Mouse (Mus musculus) lung, embryonic 15.5 days (tissue): ENCODE results near the gene Lipc. TPM values are rescaled to one million over a fixed set of nuclear protein-coding genes. Genes with fewer than 3 reads are reported as not detected.

Source experiments
- ATAC-seq: fragments of 200-750 bp; cut with Nextera tagmentation; 2 replicates; pipeline ENCODE4 v1.8.0; 2017; ENCODE audit warnings: moderate number of reproducible peaks, borderline replicate concordance; ENCODE audit not compliant: low FRiP score, low TSS enrichment; ENCODE audit errors: extremely low read depth
- H3K27ac ChIP-seq: fragments of 300-500 bp; sonication (generic); 2 replicates; pipeline ENCODE4 v1.5.1; 2015; ENCODE audit warnings: moderate library complexity, mild to moderate bottlenecking, inconsistent platforms
- H3K27me3 ChIP-seq: fragments of 300-500 bp; sonication (generic); 2 replicates; pipeline ENCODE4 v1.6.1; 2015; ENCODE audit warnings: inconsistent platforms
- H3K36me3 ChIP-seq: fragments of 300-500 bp; sonication (generic); 2 replicates; pipeline ENCODE4 v1.6.1; 2015; ENCODE audit warnings: inconsistent platforms
- H3K4me1 ChIP-seq: fragments of 300-500 bp; sonication (generic); 2 replicates; pipeline ENCODE4 v1.6.1; 2015; ENCODE audit warnings: inconsistent platforms
- H3K4me2 ChIP-seq: fragments of 300-500 bp; sonication (generic); 2 replicates; pipeline ENCODE4 v1.6.1; 2015; ENCODE audit warnings: inconsistent platforms, mild to moderate bottlenecking, moderate library complexity
- H3K4me3 ChIP-seq: fragments of 300-500 bp; sonication (generic); 2 replicates; pipeline ENCODE4 v1.5.1; 2015; ENCODE audit warnings: mild to moderate bottlenecking, inconsistent platforms
- H3K9ac ChIP-seq: fragments of 300-500 bp; sonication (generic); 2 replicates; pipeline ENCODE4 v1.6.1; 2015; ENCODE audit warnings: inconsistent platforms
- H3K9me3 ChIP-seq: fragments of 300-500 bp; sonication (generic); 2 replicates; pipeline ENCODE4 v1.6.1; 2016; ENCODE audit warnings: inconsistent platforms
- WGBS: fragments of 180-500 bp; shearing (Covaris S2); methylation state at CpG from one replicate; pipeline ENCODE4 v1.1.7; 2015; 5-methylcytosine and 5-hydroxymethylcytosine counted together
- polyA plus RNA-seq: library from polyadenylated mRNA; unstranded; fragments of >200 nt; fragmentation: Nextera tagmentation; extraction: Ambion mirVana; gene quantifications from 2 replicates; pipeline ENCODE4 v1.2.1, GENCODE M21; 2015

Lipc gene
- polyA plus RNA-seq, 1 experiment from 2014 or later, result 0.46 TPM

DNA sequence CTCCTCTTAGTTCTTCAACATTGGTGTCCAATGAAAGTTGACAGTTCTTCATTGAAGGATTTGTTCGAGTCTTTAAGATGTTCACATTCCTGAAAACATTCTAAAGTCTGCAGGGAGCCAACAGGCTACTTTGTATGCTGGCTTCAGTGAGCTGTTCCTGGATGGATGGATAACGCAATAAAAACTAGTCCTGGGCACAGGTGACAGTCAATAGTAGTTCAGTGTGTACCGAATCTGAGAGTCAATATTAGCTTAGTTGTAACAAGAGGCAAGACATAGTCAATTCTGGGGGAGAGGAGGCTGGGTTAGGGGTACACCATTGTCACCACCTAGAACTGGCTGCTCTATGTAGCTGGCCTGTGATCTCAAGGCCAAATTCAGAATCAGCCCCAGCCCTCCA is 17.2 kb upstream of the Lipc start:
- H3K4me1 ChIP-seq, result no peaks in the 10 kb centered on the region
- no peak overlapping the region for H3K27ac ChIP-seq
- no peaks in the 10 kb centered on the region for H3K27me3 ChIP-seq
- H3K9me3 ChIP-seq, result no peaks in the 10 kb centered on the region
- H3K36me3 ChIP-seq, result no peaks in the 10 kb centered on the region
- ATAC-seq, result no peak
- no peak overlapping the region for H3K4me3 ChIP-seq
- H3K9ac ChIP-seq, result no peak overlapping the region
- WGBS, result 56% methylated on average over 3 of the region's 3 CpGs
- H3K4me2 ChIP-seq, result no peak overlapping the region

DNA sequence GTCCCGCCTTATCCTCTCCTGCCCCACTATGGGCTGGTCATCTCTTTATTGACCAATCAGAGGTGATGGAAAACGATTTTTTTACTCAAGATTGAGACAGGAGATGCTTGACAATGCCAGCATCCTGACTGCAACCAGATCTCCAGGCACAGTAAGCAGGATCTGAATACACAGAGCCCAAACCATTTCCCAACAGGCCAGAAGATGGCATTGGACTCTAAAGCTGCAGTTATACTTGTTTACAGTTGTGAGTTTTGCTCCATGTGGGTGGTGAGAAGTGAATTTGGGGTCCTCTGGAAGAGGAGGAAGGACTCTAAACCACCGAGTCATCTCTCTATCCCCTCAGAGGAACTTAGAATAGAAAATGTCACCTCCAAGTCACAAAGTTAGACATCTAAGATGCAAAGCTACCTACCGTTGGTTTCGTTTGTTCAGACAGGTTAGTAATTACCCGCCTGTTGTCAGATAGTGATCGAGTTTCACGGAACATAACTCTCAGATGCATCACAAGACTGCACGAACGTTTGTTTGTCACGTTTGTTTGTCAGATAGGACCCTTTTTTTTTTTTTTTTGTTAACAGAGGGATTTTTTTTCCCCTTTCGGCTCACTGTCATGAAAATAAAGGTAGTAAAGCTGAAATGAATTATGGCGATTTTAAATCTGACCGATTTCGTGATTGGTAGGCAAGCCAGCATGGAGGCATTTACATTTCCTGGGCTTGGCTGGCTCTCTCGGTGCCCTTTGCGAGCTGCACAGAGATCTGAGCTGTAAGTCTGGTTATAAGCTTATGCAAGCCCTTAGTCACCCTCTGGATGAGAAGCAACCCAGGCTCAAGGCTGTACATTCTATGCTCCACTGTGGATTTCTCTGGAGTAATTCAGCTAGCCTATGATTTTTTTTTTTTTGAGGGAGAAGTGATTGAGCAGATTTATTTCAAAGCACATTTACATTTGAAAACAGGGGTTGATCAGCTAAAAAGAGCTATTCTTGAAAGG is 14.3 kb upstream of the Lipc start:
- Histone ChIP-seq H3K4me1 (no peaks in the 10 kb centered on the region), H3K36me3 (no peaks in the 10 kb centered on the region), H3K4me3 (no peak overlapping the region), H3K27ac (no peak overlapping the region), H3K9ac (no peak overlapping the region), H3K27me3 (no peaks in the 10 kb centered on the region), H3K4me2 (no peak overlapping the region), H3K9me3 (no peaks in the 10 kb centered on the region)
- no peak for ATAC-seq
- WGBS, result 67% methylated on average over 17 of the region's 17 CpGs

DNA sequence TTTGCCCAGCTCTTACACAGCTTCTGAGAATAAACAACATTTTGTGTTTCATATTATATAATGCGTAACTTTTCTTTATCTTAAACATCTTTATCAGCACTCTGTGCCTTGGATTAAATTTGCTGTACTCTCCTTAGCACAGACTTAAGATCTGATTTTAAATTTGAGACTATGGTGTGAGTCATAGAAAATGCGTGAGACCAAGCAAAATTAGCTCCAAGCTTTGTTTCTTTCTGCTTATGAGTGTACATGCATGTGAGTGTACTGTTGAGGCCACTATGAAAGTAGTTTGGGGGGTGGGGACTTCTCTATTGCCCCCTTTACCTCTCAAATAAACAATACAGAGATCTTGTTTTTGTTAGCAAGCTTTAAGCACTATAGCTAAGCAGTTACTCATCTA is 13.4 kb upstream of the Lipc start:
- no peaks in the 10 kb centered on the region for H3K27me3 ChIP-seq
- no peak overlapping the region for H3K4me2 ChIP-seq
- no peak overlapping the region for H3K4me3 ChIP-seq
- WGBS, result 74% methylated on average over 2 of the region's 2 CpGs
- no peaks in the 10 kb centered on the region for H3K9me3 ChIP-seq
- H3K9ac ChIP-seq, result no peak overlapping the region
- ATAC-seq, result no peak
- H3K27ac ChIP-seq, result no peak overlapping the region
- no peaks in the 10 kb centered on the region for H3K36me3 ChIP-seq
- H3K4me1 ChIP-seq, result no peaks in the 10 kb centered on the region

DNA sequence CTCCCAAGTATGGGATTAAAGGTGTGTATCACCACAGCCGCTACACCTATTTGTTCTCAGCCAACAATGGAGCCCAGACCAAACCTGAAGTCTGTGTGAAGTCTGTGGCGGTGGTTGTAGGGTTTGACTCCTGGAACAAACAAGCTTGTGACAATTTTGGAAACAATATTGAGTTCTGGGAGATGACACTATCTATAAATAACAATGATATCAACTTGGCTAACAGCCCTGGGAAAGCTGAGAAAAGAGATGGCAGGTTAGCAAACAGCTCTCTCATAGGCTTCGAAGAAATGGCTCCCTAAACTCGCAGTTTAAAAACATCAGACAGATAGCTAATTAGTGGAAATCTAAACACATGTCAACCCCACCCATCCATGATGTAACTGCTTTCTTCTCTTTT is 13.0 kb upstream of the Lipc start:
- H3K9ac ChIP-seq, result no peak overlapping the region
- no peak overlapping the region for H3K4me3 ChIP-seq
- WGBS, result 59% methylated on average over 4 of the region's 4 CpGs
- H3K9me3 ChIP-seq, result no peaks in the 10 kb centered on the region
- H3K4me2 ChIP-seq, result no peak overlapping the region
- H3K27me3 ChIP-seq, result no peaks in the 10 kb centered on the region
- no peak for ATAC-seq
- no peak overlapping the region for H3K27ac ChIP-seq
- H3K4me1 ChIP-seq, result no peaks in the 10 kb centered on the region
- H3K36me3 ChIP-seq, result no peaks in the 10 kb centered on the region

DNA sequence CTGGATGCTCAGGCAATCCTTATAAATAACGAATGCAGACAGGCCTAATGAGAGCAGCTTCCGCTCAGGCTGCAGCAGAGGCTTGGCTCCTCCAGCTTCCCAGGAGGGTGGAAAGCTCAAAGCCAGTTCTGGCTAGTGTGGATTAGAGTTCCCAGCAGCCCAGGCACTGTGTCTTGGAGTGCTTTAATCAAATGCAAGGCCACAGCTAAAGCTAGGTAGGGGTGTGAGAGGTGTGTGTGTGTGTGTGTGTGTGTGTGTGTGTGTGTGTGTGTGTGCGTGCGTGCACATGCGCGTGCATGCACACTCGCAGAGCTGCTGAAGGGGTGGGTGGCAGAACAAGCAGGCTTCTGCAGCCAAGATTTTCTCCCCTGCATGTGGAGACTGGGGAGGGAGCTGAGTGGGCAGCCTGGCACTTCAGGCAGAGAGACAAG is 11.4 kb upstream of the Lipc start:
- ATAC-seq, result no peak
- Histone ChIP-seq H3K4me3 (no peak overlapping the region), H3K27ac (no peak overlapping the region), H3K36me3 (no peaks in the 10 kb centered on the region), H3K27me3 (no peaks in the 10 kb centered on the region), H3K9me3 (no peaks in the 10 kb centered on the region), H3K4me2 (no peak overlapping the region), H3K9ac (no peak overlapping the region), H3K4me1 (no peaks in the 10 kb centered on the region)
- WGBS, result 71% methylated on average over 7 of the region's 7 CpGs

DNA sequence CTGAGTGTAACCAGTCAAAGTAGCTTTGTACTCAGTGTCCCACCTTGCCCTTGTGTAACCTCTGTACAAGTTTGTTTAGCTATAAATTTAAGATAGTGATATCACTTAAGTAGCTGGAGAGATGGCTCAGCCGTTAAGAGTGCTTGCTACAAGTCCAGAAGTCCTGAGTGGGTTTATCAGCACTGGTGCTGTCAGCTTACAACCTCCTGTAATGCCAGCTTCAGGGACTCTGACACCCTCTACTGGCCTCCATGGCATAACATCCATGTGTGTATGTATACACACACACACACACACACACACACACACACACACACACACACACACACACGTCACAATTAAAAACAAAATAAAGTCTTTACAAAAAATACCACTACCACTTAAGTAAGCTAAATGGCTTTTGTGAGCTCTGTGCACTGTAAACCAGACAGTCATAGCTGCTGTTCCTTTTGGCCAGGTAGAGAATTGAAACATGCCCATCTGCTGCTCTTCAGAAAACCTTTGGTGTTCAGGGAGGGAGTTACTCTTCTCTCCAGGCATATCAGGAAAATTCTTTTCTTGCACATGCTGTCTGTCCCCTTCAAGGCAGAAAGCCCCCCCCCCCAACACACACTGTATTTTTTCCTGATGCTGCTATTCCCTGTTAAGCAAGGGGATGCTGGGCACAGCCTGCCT is 10.9 kb upstream of the Lipc start:
- 65% methylated on average over 2 of the region's 2 CpGs for WGBS
- H3K27me3 ChIP-seq, result no peaks in the 10 kb centered on the region
- no peak overlapping the region for H3K4me2 ChIP-seq
- H3K9ac ChIP-seq, result no peak overlapping the region
- no peak for ATAC-seq
- H3K9me3 ChIP-seq, result no peaks in the 10 kb centered on the region
- no peaks in the 10 kb centered on the region for H3K4me1 ChIP-seq
- H3K4me3 ChIP-seq, result no peak overlapping the region
- H3K36me3 ChIP-seq, result no peaks in the 10 kb centered on the region
- H3K27ac ChIP-seq, result no peak overlapping the region

DNA sequence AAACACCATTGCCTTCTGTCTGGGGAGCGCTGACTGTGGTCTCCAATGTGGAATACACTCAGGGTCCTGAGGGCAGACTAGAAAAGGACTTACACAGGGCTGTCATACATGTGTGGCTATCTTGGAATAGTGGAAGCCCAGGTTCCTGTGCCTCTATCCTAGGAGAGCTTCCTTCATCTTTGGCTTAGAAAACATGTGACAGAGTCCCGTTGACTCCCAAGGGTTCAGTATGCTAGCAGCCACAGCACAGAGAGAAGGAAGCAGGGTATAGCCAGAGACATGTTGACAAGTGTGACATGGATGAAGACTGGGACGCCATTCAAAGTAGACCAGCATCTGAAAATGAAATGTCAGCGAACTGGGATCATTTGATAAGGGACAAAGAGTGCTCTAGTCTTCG is 8.3 kb upstream of the Lipc start:
- no peak overlapping the region for H3K9ac ChIP-seq
- H3K4me1 ChIP-seq, result no peaks in the 10 kb centered on the region
- no peak for ATAC-seq
- 88% methylated on average over 5 of the region's 5 CpGs for WGBS
- H3K9me3 ChIP-seq, result no peaks in the 10 kb centered on the region
- H3K4me2 ChIP-seq, result no peak overlapping the region
- no peaks in the 10 kb centered on the region for H3K36me3 ChIP-seq
- H3K27me3 ChIP-seq, result no peaks in the 10 kb centered on the region
- no peak overlapping the region for H3K27ac ChIP-seq
- H3K4me3 ChIP-seq, result no peak overlapping the region

DNA sequence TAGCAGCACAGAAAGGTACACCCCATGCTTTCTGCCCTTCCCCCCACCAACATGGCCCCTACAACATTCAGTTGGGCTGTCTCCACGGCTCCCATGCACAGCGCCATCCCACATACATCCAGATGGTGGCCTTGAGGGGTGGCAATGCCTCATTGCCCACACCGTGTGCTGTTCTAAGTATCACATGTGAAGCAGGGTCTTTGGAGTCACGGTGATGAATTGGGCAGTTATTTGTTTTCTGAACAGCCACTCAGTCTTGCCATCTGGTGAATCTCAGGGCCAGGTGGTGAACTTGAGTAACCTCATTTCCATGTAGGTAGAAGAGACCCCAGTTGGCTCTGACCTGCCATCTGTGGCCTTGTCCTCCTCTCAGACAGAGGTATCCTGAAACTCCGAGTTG is 7.8 kb upstream of the Lipc start:
- H3K36me3 ChIP-seq, result no peaks in the 10 kb centered on the region
- no peaks in the 10 kb centered on the region for H3K9me3 ChIP-seq
- no peaks in the 10 kb centered on the region for H3K27me3 ChIP-seq
- H3K27ac ChIP-seq, result no peak overlapping the region
- ATAC-seq, result no peak
- H3K9ac ChIP-seq, result no peak overlapping the region
- 82% methylated on average over 5 of the region's 5 CpGs for WGBS
- H3K4me1 ChIP-seq, result no peaks in the 10 kb centered on the region
- no peak overlapping the region for H3K4me3 ChIP-seq
- H3K4me2 ChIP-seq, result no peak overlapping the region

DNA sequence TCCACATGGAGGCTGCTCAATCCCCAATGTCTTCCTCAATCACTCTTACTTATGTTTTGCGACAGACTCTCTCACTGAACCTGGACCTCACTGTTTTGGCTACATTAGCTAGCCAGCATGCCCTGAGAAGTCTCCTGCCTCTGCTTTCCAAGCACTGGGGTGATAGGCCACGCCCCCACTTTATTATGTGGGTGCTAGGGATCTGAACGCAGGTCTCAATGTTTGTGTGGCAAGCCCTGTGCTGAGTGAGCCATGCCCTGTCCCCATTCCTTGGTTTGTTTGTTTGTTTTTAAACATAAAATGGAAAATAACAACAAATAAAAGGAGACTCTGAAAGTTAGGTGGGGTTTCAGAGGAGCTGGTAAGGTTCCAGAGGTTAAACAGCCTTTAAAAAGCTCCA is 7.4 kb upstream of the Lipc start:
- no peak overlapping the region for H3K4me2 ChIP-seq
- ATAC-seq, result no peak
- H3K36me3 ChIP-seq, result no peaks in the 10 kb centered on the region
- H3K9ac ChIP-seq, result no peak overlapping the region
- H3K27ac ChIP-seq, result no peak overlapping the region
- 87% methylated on average over 3 of the region's 3 CpGs for WGBS
- H3K27me3 ChIP-seq, result no peaks in the 10 kb centered on the region
- no peaks in the 10 kb centered on the region for H3K4me1 ChIP-seq
- H3K9me3 ChIP-seq, result no peaks in the 10 kb centered on the region
- no peak overlapping the region for H3K4me3 ChIP-seq

DNA sequence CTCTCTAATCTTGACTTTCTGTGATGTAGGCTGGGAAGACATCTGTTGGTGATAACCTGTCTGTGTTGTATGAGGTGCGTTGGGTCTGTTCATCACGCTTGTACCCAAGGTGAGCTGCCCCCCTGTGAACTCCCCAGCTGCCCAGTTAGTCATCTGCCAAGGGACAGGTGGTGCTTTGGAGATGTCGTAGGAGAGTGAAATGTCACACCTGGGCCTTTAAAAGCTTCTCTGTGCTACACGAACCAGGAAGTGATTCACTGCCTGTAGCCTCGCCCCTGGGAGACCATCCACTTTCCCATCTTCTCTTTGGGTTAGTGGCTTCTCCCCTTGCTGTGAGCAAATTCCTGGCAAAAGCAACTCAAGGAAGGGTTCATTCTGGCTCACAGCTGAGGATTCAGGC is 6.4 kb upstream of the Lipc start:
- H3K36me3 ChIP-seq, result no peaks in the 10 kb centered on the region
- H3K4me1 ChIP-seq, result no peaks in the 10 kb centered on the region
- no peak overlapping the region for H3K4me3 ChIP-seq
- H3K27ac ChIP-seq, result no peak overlapping the region
- WGBS, result 52% methylated on average over 5 of the region's 5 CpGs
- H3K4me2 ChIP-seq, result no peak overlapping the region
- ATAC-seq, result no peak
- no peaks in the 10 kb centered on the region for H3K9me3 ChIP-seq
- no peak overlapping the region for H3K9ac ChIP-seq
- no peaks in the 10 kb centered on the region for H3K27me3 ChIP-seq

DNA sequence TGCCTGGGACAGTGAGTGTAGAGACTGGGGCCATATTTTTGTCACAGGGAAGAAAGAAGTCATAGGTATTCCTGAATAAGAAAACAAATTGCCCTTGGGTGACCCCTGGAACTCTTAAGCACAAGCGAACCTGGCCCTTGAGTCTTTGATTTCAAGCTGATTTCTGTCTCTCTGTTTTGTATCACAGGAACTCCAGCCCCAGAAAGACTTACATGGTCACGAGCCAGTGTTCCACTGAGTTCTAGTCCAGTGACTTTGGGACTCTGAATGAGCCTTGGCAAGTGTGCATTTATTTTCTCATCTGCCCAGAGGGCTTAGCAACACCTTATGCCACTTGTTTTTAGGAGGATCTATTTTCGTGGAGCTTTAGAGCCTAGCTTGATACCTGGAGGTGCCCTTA is 5.7 kb upstream of the Lipc start:
- no peak overlapping the region for H3K27ac ChIP-seq
- 56% methylated on average over 3 of the region's 3 CpGs for WGBS
- ATAC-seq, result no peak
- no peaks in the 10 kb centered on the region for H3K36me3 ChIP-seq
- no peak overlapping the region for H3K4me2 ChIP-seq
- H3K9ac ChIP-seq, result no peak overlapping the region
- no peaks in the 10 kb centered on the region for H3K27me3 ChIP-seq
- no peaks in the 10 kb centered on the region for H3K9me3 ChIP-seq
- no peaks in the 10 kb centered on the region for H3K4me1 ChIP-seq
- H3K4me3 ChIP-seq, result no peak overlapping the region

DNA sequence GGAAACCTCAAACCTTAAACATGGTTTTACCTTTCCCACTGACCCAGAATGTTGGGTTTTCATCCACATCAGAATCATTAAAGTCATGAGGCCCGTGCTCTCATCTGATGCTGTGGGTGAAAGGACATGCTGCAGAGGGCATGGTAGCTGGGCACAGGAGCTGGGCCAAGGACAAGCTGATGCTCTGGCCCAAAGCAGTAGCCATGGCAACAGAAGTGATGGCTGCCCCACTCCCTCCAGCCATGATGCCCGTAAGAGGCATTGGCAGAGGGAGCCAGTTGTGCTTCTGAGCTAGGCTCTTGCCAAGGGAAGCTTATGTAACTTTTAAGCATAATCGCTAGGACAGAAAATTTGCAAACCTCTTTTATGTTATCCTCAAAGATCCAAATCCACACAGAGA is 2.2 kb upstream of the Lipc start:
- Histone ChIP-seq H3K36me3 (no peaks in the 10 kb centered on the region), H3K9me3 (no peaks in the 10 kb centered on the region), H3K9ac (no peak overlapping the region), H3K27ac (no peak overlapping the region), H3K4me1 (no peaks in the 10 kb centered on the region; the same call in 1 of the 2 replicates), H3K4me2 (no peak overlapping the region), H3K4me3 (no peak overlapping the region), H3K27me3 (no peaks in the 10 kb centered on the region)
- WGBS, result 84% methylated on average over 3 of the region's 3 CpGs
- ATAC-seq, result no peak
